Mouse (Mus musculus): ENCODE results near the gene Baz1b. TPM values are rescaled to one million over a fixed set of nuclear protein-coding genes. Genes with fewer than 3 reads are reported as not detected.

The Baz1b gene
- polyA plus RNA-seq, 1 experiment from 2014 or later: 11.7 TPM

DNA sequence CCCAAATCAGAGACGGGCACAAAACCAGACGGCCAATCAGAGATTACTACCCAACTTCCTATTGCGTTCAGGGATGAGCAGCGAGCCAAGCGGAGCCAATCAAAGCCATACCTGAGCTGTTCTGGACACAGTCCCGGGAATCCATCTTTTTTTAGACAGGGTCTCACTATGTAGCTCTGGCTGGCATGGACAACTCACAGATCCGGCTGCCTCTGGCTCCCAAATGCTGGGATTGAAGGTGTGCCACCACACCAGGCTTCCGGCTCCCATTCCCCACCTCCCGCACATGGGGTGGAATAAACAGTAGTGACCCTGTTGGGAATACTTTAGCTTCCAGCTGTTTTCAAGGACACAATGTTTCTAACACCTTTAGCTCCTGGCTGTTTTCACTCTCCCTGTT is 93.2 kb downstream of the Baz1b start:
- H3K36me3 ChIP-seq (replicated peaks; ENCODE audit: insufficient read depth, low read length): no peaks in the 10 kb centered on the region
- H3K4me2 ChIP-seq (ENCODE audit: low read depth, low read length): no peak overlapping the region
- no peak overlapping the region for H3K27ac ChIP-seq (ENCODE audit: low read depth)
- no peak for TF ChIP-seq CTCF (IDR thresholded peaks at IDR 0.05; ENCODE audit: low read depth)
- TF ChIP-seq EP300 (IDR thresholded peaks at IDR 0.05; ENCODE audit: low read depth): no peak
- no peak overlapping the region for H3K9ac ChIP-seq (replicated peaks)
- DNase-seq (no peak), ATAC-seq (no peak)
- H3K9me3 ChIP-seq (ENCODE audit: low read length): no peaks in the 10 kb centered on the region
- H3K4me1 ChIP-seq (ENCODE audit: insufficient read depth): no peaks in the 10 kb centered on the region
- peaks cover 5% of the 10 kb centered on the region; the same call in 1 of the 2 replicates for H3K27me3 ChIP-seq (ENCODE audit: insufficient read depth, low read length)
- H3K4me3 ChIP-seq (ENCODE audit: low read depth, low read length): no peak overlapping the region
- WGBS (ENCODE audit: insufficient replicate concordance): 71% methylated on average over 9 of the region's 9 CpGs

DNA sequence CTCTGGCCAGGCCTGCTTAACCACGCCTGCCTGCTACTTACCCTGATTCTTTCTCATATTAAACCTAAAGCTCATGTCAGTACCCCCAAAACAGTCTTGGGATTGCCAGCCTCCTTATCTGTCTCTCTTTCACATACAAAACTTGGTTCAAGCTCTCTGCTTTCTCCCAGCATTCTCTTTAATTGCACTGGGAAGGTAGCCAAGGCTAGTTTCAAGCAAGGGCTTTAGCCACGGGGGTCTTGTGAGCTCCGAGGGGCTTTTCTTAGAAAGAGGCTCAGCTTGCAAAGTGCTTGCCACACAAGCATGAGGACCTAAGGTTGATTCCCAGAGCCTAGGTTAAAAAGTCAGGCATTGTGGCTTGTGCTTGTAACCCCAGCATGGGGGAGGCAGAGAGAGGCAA is 98.1 kb downstream of the Baz1b start:
- TF ChIP-seq CTCF (IDR thresholded peaks at IDR 0.05; ENCODE audit: low read depth): no peak
- TF ChIP-seq EP300 (IDR thresholded peaks at IDR 0.05; ENCODE audit: low read depth): no peak
- Histone ChIP-seq H3K9ac (replicated peaks) (no peak overlapping the region), H3K4me3 (ENCODE audit: low read depth, low read length) (no peak overlapping the region), H3K4me2 (ENCODE audit: low read depth, low read length) (no peak overlapping the region), H3K27me3 (ENCODE audit: insufficient read depth, low read length) (no peaks in the 10 kb centered on the region), H3K4me1 (ENCODE audit: insufficient read depth) (no peaks in the 10 kb centered on the region), H3K9me3 (ENCODE audit: low read length) (no peaks in the 10 kb centered on the region), H3K36me3 (replicated peaks; ENCODE audit: insufficient read depth, low read length) (no peaks in the 10 kb centered on the region), H3K27ac (ENCODE audit: low read depth) (no peak overlapping the region)
- ATAC-seq (no peak), DNase-seq (no peak)
- WGBS (ENCODE audit: insufficient replicate concordance): 70% methylated on average over 3 of the region's 3 CpGs

DNA sequence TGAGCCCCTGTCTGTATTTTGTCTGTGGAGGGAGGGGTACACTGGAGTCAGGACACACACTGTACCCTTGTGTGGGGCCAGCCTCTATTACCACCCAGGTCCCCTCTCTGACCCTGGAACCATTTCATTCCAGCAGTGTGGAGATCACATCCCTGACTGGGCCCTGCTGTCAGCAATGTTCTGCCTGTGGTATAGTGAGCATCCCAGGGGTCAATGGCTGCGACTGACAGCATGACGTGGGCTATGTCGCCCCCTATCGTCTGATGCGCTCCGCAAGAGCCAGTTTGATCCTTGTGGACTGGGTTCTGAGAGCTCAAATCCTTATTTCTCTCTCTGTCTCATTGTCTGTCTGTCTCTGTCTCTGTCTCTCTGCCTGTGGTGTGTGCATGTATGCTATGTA is 99.1 kb downstream of the Baz1b start:
- Histone ChIP-seq H3K27me3 (ENCODE audit: insufficient read depth, low read length) (no peaks in the 10 kb centered on the region), H3K4me2 (ENCODE audit: low read depth, low read length) (no peak overlapping the region), H3K4me3 (ENCODE audit: low read depth, low read length) (no peak overlapping the region), H3K9me3 (ENCODE audit: low read length) (no peaks in the 10 kb centered on the region), H3K9ac (replicated peaks) (no peak overlapping the region), H3K4me1 (ENCODE audit: insufficient read depth) (no peaks in the 10 kb centered on the region), H3K27ac (ENCODE audit: low read depth) (no peak overlapping the region), H3K36me3 (replicated peaks; ENCODE audit: insufficient read depth, low read length) (no peaks in the 10 kb centered on the region)
- ATAC-seq (0 out of 2 replicates have a peak, but pooled peaks have one; percentile 51), DNase-seq (peak; percentile 79)
- TF ChIP-seq EP300 (IDR thresholded peaks at IDR 0.05; ENCODE audit: low read depth) (no peak), CTCF (IDR thresholded peaks at IDR 0.05; ENCODE audit: low read depth) (peak; percentile 89)
- 2% methylated on average over 6 of the region's 6 CpGs for WGBS (ENCODE audit: insufficient replicate concordance)

DNA sequence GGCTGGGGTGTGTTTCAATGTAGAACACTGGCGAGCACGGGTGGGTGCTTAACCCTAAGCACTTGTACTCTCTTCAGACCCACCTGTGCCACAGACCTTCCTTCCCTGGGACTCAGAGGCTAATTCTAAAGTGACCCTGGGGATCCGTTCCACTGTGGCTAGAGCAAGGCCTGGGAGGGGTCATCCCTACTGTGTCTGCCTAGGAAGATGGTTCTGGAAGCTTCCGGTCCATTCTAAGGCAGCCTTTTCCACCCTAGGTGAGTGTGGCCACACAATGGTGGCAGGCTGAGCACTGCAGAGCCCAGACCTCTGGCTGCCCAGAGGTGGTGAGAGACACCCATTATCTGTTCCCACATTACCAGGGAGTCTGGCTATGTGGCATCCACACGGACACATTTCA is 99.9 kb downstream of the Baz1b start:
- Histone ChIP-seq H3K4me1 (ENCODE audit: insufficient read depth) (no peaks in the 10 kb centered on the region), H3K9ac (replicated peaks) (no peak overlapping the region), H3K4me3 (ENCODE audit: low read depth, low read length) (no peak overlapping the region), H3K4me2 (ENCODE audit: low read depth, low read length) (no peak overlapping the region), H3K9me3 (ENCODE audit: low read length) (no peaks in the 10 kb centered on the region), H3K27ac (ENCODE audit: low read depth) (no peak overlapping the region), H3K36me3 (replicated peaks; ENCODE audit: insufficient read depth, low read length) (no peaks in the 10 kb centered on the region), H3K27me3 (ENCODE audit: insufficient read depth, low read length) (no peaks in the 10 kb centered on the region)
- DNase-seq (no peak), ATAC-seq (no peak)
- TF ChIP-seq EP300 (IDR thresholded peaks at IDR 0.05; ENCODE audit: low read depth): no peak
- no peak for TF ChIP-seq CTCF (IDR thresholded peaks at IDR 0.05; ENCODE audit: low read depth)
- WGBS (ENCODE audit: insufficient replicate concordance): 70% methylated on average over 5 of the region's 5 CpGs

DNA sequence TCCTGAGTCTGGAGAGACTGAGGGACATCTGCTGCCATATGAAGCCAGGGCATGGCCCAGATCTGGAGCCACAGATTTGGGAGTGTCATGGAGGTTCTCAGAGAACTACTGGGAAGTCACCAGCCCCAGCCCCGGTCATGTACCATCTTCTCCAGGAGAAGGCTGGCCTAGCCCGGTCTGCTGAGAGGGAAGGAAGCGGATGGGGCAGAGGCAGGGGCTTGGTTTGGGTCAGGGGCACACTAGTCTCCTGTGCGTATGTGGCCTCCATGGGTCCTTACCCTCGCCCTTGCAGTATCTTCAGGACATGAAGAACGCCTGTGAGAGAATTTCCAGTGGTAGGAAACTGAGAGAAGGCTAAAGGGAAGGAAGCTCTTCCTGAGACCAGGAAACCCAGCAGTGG is 103.6 kb downstream of the Baz1b start:
- Histone ChIP-seq H3K27me3 (ENCODE audit: insufficient read depth, low read length) (no peaks in the 10 kb centered on the region), H3K36me3 (replicated peaks; ENCODE audit: insufficient read depth, low read length) (no peaks in the 10 kb centered on the region), H3K4me3 (ENCODE audit: low read depth, low read length) (no peak overlapping the region), H3K9me3 (ENCODE audit: low read length) (no peaks in the 10 kb centered on the region), H3K27ac (ENCODE audit: low read depth) (no peak overlapping the region), H3K4me2 (ENCODE audit: low read depth, low read length) (no peak overlapping the region), H3K4me1 (ENCODE audit: insufficient read depth) (no peaks in the 10 kb centered on the region), H3K9ac (replicated peaks) (no peak overlapping the region)
- no peak for DNase-seq
- ATAC-seq: no peak
- TF ChIP-seq EP300 (IDR thresholded peaks at IDR 0.05; ENCODE audit: low read depth) (no peak), CTCF (IDR thresholded peaks at IDR 0.05; ENCODE audit: low read depth) (no peak)
- WGBS (ENCODE audit: insufficient replicate concordance): 65% methylated on average over 6 of the region's 6 CpGs

DNA sequence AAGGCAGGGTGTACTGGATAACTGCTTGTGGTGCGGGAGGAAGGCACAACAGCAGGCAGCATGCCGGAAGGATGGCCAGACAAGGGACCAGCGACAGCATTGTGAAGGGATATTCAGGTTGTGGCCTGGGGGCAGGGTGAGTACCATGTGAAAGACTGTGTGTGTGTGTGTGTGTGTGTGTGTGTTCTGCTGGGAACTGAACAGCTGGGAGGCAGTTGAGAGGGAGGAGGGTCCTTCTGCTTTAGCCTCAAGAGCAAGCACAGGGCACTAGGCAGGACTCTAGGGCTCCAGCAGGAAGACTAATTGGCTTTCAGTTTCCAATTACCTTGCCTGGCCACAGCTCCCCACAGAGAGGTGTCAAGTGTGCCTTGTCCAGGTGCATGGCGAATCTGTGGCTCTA is 104.1 kb downstream of the Baz1b start:
- DNase-seq (no peak), ATAC-seq (no peak)
- WGBS (ENCODE audit: insufficient replicate concordance): 49% methylated on average over 4 of the region's 4 CpGs
- Histone ChIP-seq H3K27ac (ENCODE audit: low read depth) (no peak overlapping the region), H3K36me3 (replicated peaks; ENCODE audit: insufficient read depth, low read length) (no peaks in the 10 kb centered on the region), H3K9me3 (ENCODE audit: low read length) (no peaks in the 10 kb centered on the region), H3K27me3 (ENCODE audit: insufficient read depth, low read length) (no peaks in the 10 kb centered on the region), H3K4me2 (ENCODE audit: low read depth, low read length) (no peak overlapping the region), H3K4me3 (ENCODE audit: low read depth, low read length) (no peak overlapping the region), H3K4me1 (ENCODE audit: insufficient read depth) (no peaks in the 10 kb centered on the region), H3K9ac (replicated peaks) (no peak overlapping the region)
- TF ChIP-seq EP300 (IDR thresholded peaks at IDR 0.05; ENCODE audit: low read depth) (no peak), CTCF (IDR thresholded peaks at IDR 0.05; ENCODE audit: low read depth) (no peak)

DNA sequence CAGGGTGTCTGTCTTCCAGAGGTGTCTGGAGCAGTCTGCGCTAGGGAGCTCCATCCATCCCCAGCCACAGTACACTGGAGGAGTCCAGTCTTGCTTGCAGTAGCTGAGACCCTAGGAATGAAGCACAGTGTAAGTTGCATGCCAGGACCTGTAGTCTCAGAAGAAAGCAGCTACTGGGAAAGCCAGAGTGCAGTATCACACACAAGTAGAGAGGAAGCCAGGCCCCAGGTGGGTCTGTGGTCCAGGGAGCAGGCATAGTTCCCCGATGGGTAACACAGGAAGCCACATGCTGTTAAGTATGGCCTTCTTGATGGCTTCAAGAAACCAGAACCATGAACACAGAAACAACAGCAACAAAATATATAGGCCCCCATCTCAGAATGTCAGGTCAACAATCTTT is 104.9 kb downstream of the Baz1b start:
- TF ChIP-seq EP300 (IDR thresholded peaks at IDR 0.05; ENCODE audit: low read depth) (no peak), CTCF (IDR thresholded peaks at IDR 0.05; ENCODE audit: low read depth) (no peak)
- H3K4me2 ChIP-seq (ENCODE audit: low read depth, low read length): no peak overlapping the region
- no peaks in the 10 kb centered on the region for H3K36me3 ChIP-seq (replicated peaks; ENCODE audit: insufficient read depth, low read length)
- H3K27me3 ChIP-seq (ENCODE audit: insufficient read depth, low read length): no peaks in the 10 kb centered on the region
- ATAC-seq (no peak), DNase-seq (no peak)
- H3K9me3 ChIP-seq (ENCODE audit: low read length): no peaks in the 10 kb centered on the region
- WGBS (ENCODE audit: insufficient replicate concordance): 65% methylated on average over 2 of the region's 2 CpGs
- H3K9ac ChIP-seq (replicated peaks): no peak overlapping the region
- H3K4me1 ChIP-seq (ENCODE audit: insufficient read depth): no peaks in the 10 kb centered on the region
- no peak overlapping the region for H3K4me3 ChIP-seq (ENCODE audit: low read depth, low read length)
- H3K27ac ChIP-seq (ENCODE audit: low read depth): no peak overlapping the region

Small RNA genes lying within 50 kb of the gene (microRNA-seq; reads per million reads assigned to microRNA genes)
- gene Gm25315: not detected

Other genes starting within 250 kb of the Baz1b start
- 0.13 and 0.32 TPM in 2 replicates for gene Cldn4, start 240.3 kb upstream of the Baz1b start, polyA plus RNA-seq (2015; fragmentation: Nextera tagmentation; extraction: Ambion mirVana)
- gene Cldn3, start 201.1 kb upstream of the Baz1b start, polyA plus RNA-seq (2015; fragmentation: Nextera tagmentation; extraction: Ambion mirVana): 65.0 and 73.7 TPM in 2 replicates
- gene Abhd11, start 178.1 kb upstream of the Baz1b start, polyA plus RNA-seq (2015; fragmentation: Nextera tagmentation; extraction: Ambion mirVana): 47.9 and 49.2 TPM in 2 replicates
- 2.3 and 2.5 TPM in 2 replicates for gene Stx1a, start 163.8 kb upstream of the Baz1b start, polyA plus RNA-seq (2015; fragmentation: Nextera tagmentation; extraction: Ambion mirVana)
- 28.7 and 33.3 TPM in 2 replicates for gene Dnajc30, start 123.1 kb upstream of the Baz1b start, polyA plus RNA-seq (2015; fragmentation: Nextera tagmentation; extraction: Ambion mirVana)
- gene Bud23, start 122.3 kb upstream of the Baz1b start, polyA plus RNA-seq (2015; fragmentation: Nextera tagmentation; extraction: Ambion mirVana): 38.3 TPM in 2 replicates
- 0.53 and 0.80 TPM in 2 replicates for gene Vps37d, start 109.0 kb upstream of the Baz1b start, polyA plus RNA-seq (2015; fragmentation: Nextera tagmentation; extraction: Ambion mirVana)
- 18.2 and 19.5 TPM in 2 replicates for gene Mlxipl, start 97.4 kb upstream of the Baz1b start, polyA plus RNA-seq (2015; fragmentation: Nextera tagmentation; extraction: Ambion mirVana)
- gene Tbl2, start 37.6 kb upstream of the Baz1b start, polyA plus RNA-seq (2015; fragmentation: Nextera tagmentation; extraction: Ambion mirVana): 10.4 and 12.3 TPM in 2 replicates
- gene Bcl7b, start 19.0 kb upstream of the Baz1b start, polyA plus RNA-seq (2015; fragmentation: Nextera tagmentation; extraction: Ambion mirVana): 30.1 and 32.6 TPM in 2 replicates
- 0.16 and 0.25 TPM in 2 replicates for gene Fzd9, start 64.0 kb downstream of the Baz1b start, polyA plus RNA-seq (2015; fragmentation: Nextera tagmentation; extraction: Ambion mirVana)
- not detected in 2 replicates for gene Fkbp6, start 162.8 kb downstream of the Baz1b start, polyA plus RNA-seq (2015; fragmentation: Nextera tagmentation; extraction: Ambion mirVana)
- not detected in 2 replicates for gene Trim50, start 166.0 kb downstream of the Baz1b start, polyA plus RNA-seq (2015; fragmentation: Nextera tagmentation; extraction: Ambion mirVana)
- 9.4 and 10.0 TPM in 2 replicates for gene Nsun5, start 182.7 kb downstream of the Baz1b start, polyA plus RNA-seq (2015; fragmentation: Nextera tagmentation; extraction: Ambion mirVana)
- gene Pom121, start 207.3 kb downstream of the Baz1b start, polyA plus RNA-seq (2015; fragmentation: Nextera tagmentation; extraction: Ambion mirVana): 3.2 and 3.5 TPM in 2 replicates